Mouse (Mus musculus) forebrain, embryonic 15.5 days (tissue): ENCODE measurements at regions not wholly inside any gene's neighbourhood (a gene's known extent, or its start where the extent isn't known, plus 50 kb on each side); places are given as distances from the start of the nearest gene placed in this dataset.

Experiments used
- ATAC-seq: fragments of 200-750 bp; cut with Nextera tagmentation; replicated peaks from 2 replicates; pipeline ENCODE4 v1.8.0; 2017; ENCODE audit warnings: mild to moderate bottlenecking, moderate TSS enrichment, moderate library complexity
- H3K27ac ChIP-seq: fragments of 300-500 bp; sonication (generic); replicated peaks from 2 replicates; pipeline ENCODE4 v1.5.1; 2015; ENCODE audit warnings: mild to moderate bottlenecking, inconsistent platforms
- H3K27me3 ChIP-seq: fragments of 300-500 bp; sonication (generic); 2 replicates; pipeline ENCODE4 v1.6.1; 2015; ENCODE audit warnings: inconsistent platforms
- H3K36me3 ChIP-seq: fragments of 300-500 bp; sonication (generic); 2 replicates; pipeline ENCODE4 v1.6.1; 2015; ENCODE audit warnings: mild to moderate bottlenecking, inconsistent platforms
- H3K4me1 ChIP-seq: fragments of 300-500 bp; sonication (generic); 2 replicates; pipeline ENCODE4 v1.6.1; 2015; ENCODE audit warnings: inconsistent platforms
- H3K4me2 ChIP-seq: fragments of 300-500 bp; sonication (generic); replicated peaks from 2 replicates; pipeline ENCODE4 v1.6.1; 2015; ENCODE audit warnings: mild to moderate bottlenecking, inconsistent platforms
- H3K4me3 ChIP-seq: fragments of 300-500 bp; sonication (generic); 2 replicates; pipeline ENCODE4 v1.5.1; 2015; ENCODE audit warnings: mild to moderate bottlenecking, inconsistent platforms
- H3K9ac ChIP-seq: fragments of 300-500 bp; sonication (generic); replicated peaks from 2 replicates; pipeline ENCODE4 v1.6.1; 2015; ENCODE audit warnings: mild to moderate bottlenecking, inconsistent platforms
- H3K9me3 ChIP-seq: fragments of 300-500 bp; sonication (generic); 2 replicates; pipeline ENCODE4 v1.6.1; 2016; ENCODE audit warnings: inconsistent platforms
- WGBS: fragments of 180-500 bp; shearing (Covaris S2); methylation state at CpG from one replicate; pipeline ENCODE4 v1.1.7; 2015; ENCODE audit warnings: mixed read lengths; 5-methylcytosine and 5-hydroxymethylcytosine counted together

GRCm38 (mm10) chr3:35245003-35245402 is 508.9 kb upstream of the Atp11b start:
- no peak overlapping the region; the same call in 1 of the 2 replicates for H3K4me2 ChIP-seq
- H3K4me1 ChIP-seq = peaks cover 22% of the 10 kb centered on the region
- H3K36me3 ChIP-seq = no peaks in the 10 kb centered on the region
- H3K4me3 ChIP-seq = no peak overlapping the region
- H3K9me3 ChIP-seq = no peaks in the 10 kb centered on the region
- WGBS = 4% methylated on average over 8 of the region's 8 CpGs
- H3K27ac ChIP-seq = no peak overlapping the region
- ATAC-seq = no peak
- no peak overlapping the region for H3K9ac ChIP-seq
- no peaks in the 10 kb centered on the region for H3K27me3 ChIP-seq

DNA sequence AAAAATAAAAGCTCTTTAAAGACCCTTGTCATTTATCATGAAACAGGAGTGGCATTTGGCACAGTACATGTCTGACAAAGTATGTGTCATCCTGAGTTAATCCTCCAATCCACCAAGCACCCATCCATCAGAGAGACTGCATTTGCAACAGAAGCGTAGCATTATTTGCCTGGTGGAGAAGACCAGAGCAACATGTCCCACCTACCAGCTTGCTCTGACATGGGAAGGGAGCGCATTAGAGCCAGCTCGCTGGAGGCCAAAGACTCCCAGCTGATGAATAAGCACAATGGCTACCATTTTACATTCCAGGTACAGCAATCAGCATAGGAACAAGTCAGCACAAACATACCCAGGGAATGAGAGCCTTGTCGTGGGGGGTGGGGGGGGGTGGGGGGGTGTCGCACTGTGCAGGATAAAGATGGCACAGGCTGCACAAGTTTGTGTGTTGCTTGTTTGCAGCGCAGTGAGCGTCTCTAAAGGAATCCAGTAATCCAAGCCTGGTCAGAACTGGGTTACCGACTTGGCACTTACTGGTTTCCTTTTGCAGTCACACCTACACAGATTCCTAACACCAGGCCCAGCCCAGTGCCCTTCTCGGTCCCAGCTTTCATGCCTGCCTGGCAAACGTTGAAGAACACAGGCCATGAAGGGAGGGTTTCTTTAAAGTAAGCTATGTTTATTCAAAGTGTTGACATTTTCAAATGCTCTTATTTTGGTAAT is 507.8 kb upstream of the Atp11b start:
- peak; percentile 29 for ATAC-seq
- H3K27me3 ChIP-seq = no peaks in the 10 kb centered on the region
- H3K4me2 ChIP-seq = no peak overlapping the region
- no peaks in the 10 kb centered on the region for H3K36me3 ChIP-seq
- no peak overlapping the region for H3K27ac ChIP-seq
- no peaks in the 10 kb centered on the region for H3K9me3 ChIP-seq
- no peak overlapping the region for H3K4me3 ChIP-seq
- WGBS = 41% methylated on average over 10 of the region's 10 CpGs
- no peak overlapping the region for H3K9ac ChIP-seq
- peaks cover 22% of the 10 kb centered on the region for H3K4me1 ChIP-seq

- peaks cover 14% of the 10 kb centered on the region for H3K4me1 ChIP-seq
- H3K9me3 ChIP-seq = no peaks in the 10 kb centered on the region
- H3K4me2 ChIP-seq = no peak overlapping the region
- no peak overlapping the region for H3K9ac ChIP-seq
- H3K27me3 ChIP-seq = no peaks in the 10 kb centered on the region
- H3K4me3 ChIP-seq = no peak overlapping the region
- H3K36me3 ChIP-seq = no peaks in the 10 kb centered on the region
- 65% methylated on average over 10 of the region's 10 CpGs for WGBS
- H3K27ac ChIP-seq = no peak overlapping the region
- ATAC-seq = no peak
Observed at GRCm38 (mm10) chr3:35249160-35249559, 504.7 kb upstream of the Atp11b start.

GRCm38 (mm10) chr3:35250092-35250749 is 503.7 kb upstream of the Atp11b start:
- ATAC-seq = no peak
- no peaks in the 10 kb centered on the region for H3K36me3 ChIP-seq
- H3K4me1 ChIP-seq = peaks cover 6% of the 10 kb centered on the region; the same call in 1 of the 2 replicates
- H3K27ac ChIP-seq = no peak overlapping the region
- H3K9me3 ChIP-seq = no peaks in the 10 kb centered on the region
- H3K4me3 ChIP-seq = no peak overlapping the region
- H3K9ac ChIP-seq = no peak overlapping the region
- H3K27me3 ChIP-seq = no peaks in the 10 kb centered on the region
- H3K4me2 ChIP-seq = no peak overlapping the region
- WGBS = 67% methylated on average over 14 of the region's 14 CpGs

- Histone ChIP-seq H3K36me3 (no peaks in the 10 kb centered on the region), H3K4me2 (no peak overlapping the region), H3K27ac (no peak overlapping the region), H3K9me3 (no peaks in the 10 kb centered on the region), H3K4me3 (no peak overlapping the region), H3K9ac (no peak overlapping the region), H3K27me3 (no peaks in the 10 kb centered on the region), H3K4me1 (peaks cover 4% of the 10 kb centered on the region; the same call in 1 of the 2 replicates)
- ATAC-seq = no peak
- WGBS = 60% methylated on average over 5 of the region's 5 CpGs
Observed at GRCm38 (mm10) chr3:35253861-35254260, 500.0 kb upstream of the Atp11b start.

DNA sequence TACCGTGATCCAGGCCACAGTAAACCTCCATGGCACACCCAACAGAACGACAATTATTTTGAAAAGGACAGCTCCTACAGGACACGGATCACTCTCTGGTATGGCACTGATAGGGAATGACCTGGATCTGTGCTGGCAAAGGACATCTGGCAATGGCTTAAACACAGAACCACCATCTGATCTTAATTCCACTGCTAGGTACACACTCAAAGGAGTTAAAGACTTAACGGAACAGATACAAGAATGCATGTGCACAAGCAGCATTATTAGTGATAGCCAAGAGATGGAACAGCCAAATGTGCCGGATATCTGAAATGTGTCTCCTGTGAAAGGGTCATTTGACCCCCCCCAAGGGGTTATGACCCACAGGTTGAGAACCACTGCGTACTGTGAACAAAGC is 493.0 kb upstream of the Atp11b start:
- Histone ChIP-seq H3K27me3 (no peaks in the 10 kb centered on the region), H3K9ac (no peak overlapping the region), H3K27ac (no peak overlapping the region), H3K36me3 (no peaks in the 10 kb centered on the region), H3K4me1 (no peaks in the 10 kb centered on the region), H3K4me3 (no peak overlapping the region), H3K4me2 (no peak overlapping the region), H3K9me3 (no peaks in the 10 kb centered on the region)
- WGBS = 94% methylated on average over 6 of the region's 6 CpGs
- no peak for ATAC-seq

GRCm38 (mm10) chr3:35268949-35269348 is 485.0 kb upstream of the Atp11b start:
- H3K4me3 ChIP-seq = no peak overlapping the region
- 67% methylated on average over 4 of the region's 4 CpGs for WGBS
- no peaks in the 10 kb centered on the region for H3K27me3 ChIP-seq
- no peaks in the 10 kb centered on the region for H3K9me3 ChIP-seq
- no peak overlapping the region for H3K27ac ChIP-seq
- no peak for ATAC-seq
- 0 out of 2 replicates have a peak, but pooled peaks cover 4% of the 10 kb centered on the region for H3K4me1 ChIP-seq
- no peak overlapping the region for H3K9ac ChIP-seq
- H3K4me2 ChIP-seq = no peak overlapping the region
- H3K36me3 ChIP-seq = no peaks in the 10 kb centered on the region

DNA sequence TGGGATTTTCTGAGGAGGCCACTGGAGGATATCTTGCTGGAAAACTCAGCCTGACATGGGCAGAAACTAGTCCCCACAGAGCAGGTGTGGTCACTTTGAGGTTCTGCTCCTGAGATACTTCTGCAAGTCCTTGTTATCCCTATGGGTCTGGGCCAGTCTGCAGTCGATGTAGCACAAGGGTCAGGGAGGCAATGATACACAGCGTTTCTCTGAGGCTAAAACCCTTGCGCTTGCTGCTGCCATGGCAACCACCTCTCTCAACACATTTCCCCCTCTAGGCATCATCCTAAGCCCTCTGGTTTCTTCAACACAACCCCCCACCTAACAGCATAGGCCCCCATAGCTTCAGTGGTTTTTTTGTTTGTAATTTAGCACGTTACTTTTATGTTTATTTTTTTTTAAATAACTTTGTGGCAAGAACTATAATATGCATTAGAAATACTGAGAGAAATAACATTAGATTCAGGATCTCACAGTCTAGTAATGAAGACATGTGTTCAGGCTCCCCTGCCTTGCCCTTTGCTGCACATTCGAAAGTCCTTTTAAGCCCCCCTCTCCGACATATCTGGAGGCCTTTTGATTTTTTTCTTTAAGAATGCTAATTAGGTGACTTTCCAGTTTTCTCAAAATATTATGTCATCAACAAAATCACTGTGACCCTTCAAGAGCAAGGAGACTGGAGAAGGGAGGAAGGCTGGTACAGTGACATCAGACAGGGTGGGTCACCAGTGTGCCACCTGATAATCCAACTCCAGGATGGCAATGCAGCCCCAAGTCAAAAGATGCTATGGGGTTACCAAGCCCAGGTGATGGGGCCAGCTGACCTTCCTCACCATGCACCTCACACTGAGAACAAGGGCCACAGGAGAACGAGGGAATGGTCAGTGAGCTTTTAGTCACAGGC is 483.7 kb upstream of the Atp11b start:
- Histone ChIP-seq H3K4me1 (0 out of 2 replicates have a peak, but pooled peaks cover 4% of the 10 kb centered on the region), H3K27ac (no peak overlapping the region), H3K27me3 (no peaks in the 10 kb centered on the region), H3K36me3 (no peaks in the 10 kb centered on the region), H3K9me3 (no peaks in the 10 kb centered on the region), H3K4me3 (no peak overlapping the region), H3K4me2 (no peak overlapping the region), H3K9ac (no peak overlapping the region)
- WGBS = 44% methylated on average over 7 of the region's 7 CpGs
- 0 out of 2 replicates have a peak, but pooled peaks have one; percentile 41 for ATAC-seq

GRCm38 (mm10) chr3:35273546-35273945 is 480.4 kb upstream of the Atp11b start:
- Histone ChIP-seq H3K27me3 (no peaks in the 10 kb centered on the region), H3K36me3 (no peaks in the 10 kb centered on the region), H3K9ac (no peak overlapping the region), H3K9me3 (no peaks in the 10 kb centered on the region), H3K4me2 (no peak overlapping the region), H3K4me1 (0 out of 2 replicates have a peak, but pooled peaks cover 4% of the 10 kb centered on the region), H3K27ac (0 out of 2 replicates have a peak overlapping the region, but pooled peaks have one; percentile 7), H3K4me3 (no peak overlapping the region)
- WGBS = 61% methylated on average over 5 of the region's 5 CpGs
- no peak for ATAC-seq

DNA sequence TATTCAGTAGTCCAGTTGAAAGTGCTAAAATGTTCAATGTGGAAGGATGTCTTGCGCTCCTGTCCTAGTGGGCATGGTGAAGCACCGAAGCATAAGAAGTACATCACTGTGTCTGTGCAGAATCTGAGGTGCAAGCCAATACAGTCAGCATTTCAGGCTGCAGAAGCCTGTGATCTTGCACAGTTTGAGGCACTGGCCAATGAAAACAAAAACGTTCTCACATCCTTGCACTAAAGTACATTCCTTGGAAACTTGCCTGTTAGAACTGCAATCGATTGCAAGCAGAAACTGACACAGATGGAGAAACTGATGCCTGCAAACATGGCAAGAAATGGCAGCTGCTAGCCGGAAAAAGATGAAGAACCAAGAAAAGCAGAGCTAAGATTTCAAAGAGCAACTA is 472.9 kb upstream of the Atp11b start:
- Histone ChIP-seq H3K36me3 (no peaks in the 10 kb centered on the region), H3K4me3 (no peak overlapping the region), H3K9me3 (no peaks in the 10 kb centered on the region), H3K9ac (no peak overlapping the region), H3K27me3 (no peaks in the 10 kb centered on the region), H3K4me2 (no peak overlapping the region), H3K4me1 (peaks cover 6% of the 10 kb centered on the region; the same call in 1 of the 2 replicates), H3K27ac (no peak overlapping the region)
- ATAC-seq = peak; percentile 64
- WGBS = 58% methylated on average over 5 of the region's 5 CpGs

DNA sequence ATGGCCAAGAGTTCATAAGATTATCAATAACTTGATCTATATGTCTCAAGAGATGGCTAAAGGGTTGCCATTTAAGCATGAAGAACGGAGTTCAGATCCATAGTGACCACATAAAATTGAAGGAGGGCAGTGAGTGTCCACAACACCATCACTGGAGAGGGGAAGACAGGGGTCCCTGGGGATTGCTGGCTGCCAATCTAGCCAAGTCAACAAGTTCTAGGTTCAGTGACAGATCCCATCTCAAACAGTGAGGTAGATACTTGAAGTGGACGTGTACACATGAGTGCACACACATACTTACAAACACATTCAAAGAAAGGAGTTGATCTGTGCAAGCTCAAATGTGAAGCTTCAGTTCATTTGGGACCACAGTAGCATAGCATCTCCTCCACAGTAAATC is 471.8 kb upstream of the Atp11b start:
- ATAC-seq = no peak
- peaks cover 6% of the 10 kb centered on the region; the same call in 1 of the 2 replicates for H3K4me1 ChIP-seq
- no peak overlapping the region for H3K27ac ChIP-seq
- no peaks in the 10 kb centered on the region for H3K36me3 ChIP-seq
- H3K9ac ChIP-seq = no peak overlapping the region
- H3K27me3 ChIP-seq = no peaks in the 10 kb centered on the region
- H3K9me3 ChIP-seq = no peaks in the 10 kb centered on the region
- 90% methylated on average over 2 of the region's 2 CpGs for WGBS
- no peak overlapping the region for H3K4me2 ChIP-seq
- H3K4me3 ChIP-seq = no peak overlapping the region

GRCm38 (mm10) chr3:35294771-35295170 is 459.1 kb upstream of the Atp11b start:
- no peak for ATAC-seq
- no peaks in the 10 kb centered on the region for H3K27me3 ChIP-seq
- 94% methylated on average over 1 of the region's 1 CpGs for WGBS
- no peaks in the 10 kb centered on the region for H3K36me3 ChIP-seq
- H3K4me3 ChIP-seq = no peak overlapping the region
- H3K27ac ChIP-seq = no peak overlapping the region
- H3K4me2 ChIP-seq = no peak overlapping the region
- no peaks in the 10 kb centered on the region for H3K4me1 ChIP-seq
- H3K9ac ChIP-seq = no peak overlapping the region
- H3K9me3 ChIP-seq = no peaks in the 10 kb centered on the region
